Mouse (Mus musculus) hematopoietic multipotent progenitor cell, adult 10-12 weeks (in vitro differentiated cells): Measurements from ENCODE around the gene Rsph4a. TPM values are rescaled to one million over a fixed set of nuclear protein-coding genes. Genes with fewer than 3 reads are reported as not detected.

Source experiments
- polyA plus RNA-seq: library from polyadenylated mRNA; stranded (reverse); fragments of >175 nt; gene quantifications from 2 replicates; pipeline ENCODE4 v1.2.3, GENCODE M21; 2012; ENCODE audit warnings: low replicate concordance

Rsph4a gene
- not detected in 2 replicates for polyA plus RNA-seq

GRCm38 (mm10) chr10:33904530-33905481, at the start of gene Rsph4a:
Rsph4a (plus strand) TSS chr10:33905111.

GRCm38 (mm10) chr10:33857421-33857820, 47.5 kb upstream of the Rsph4a start, which contains the start of gene Sult3a1:
Sult3a1 (plus strand) TSS chr10:33857721.

GRCm38 (mm10) chr10:33950803-33951583, 46.1 kb downstream of the Rsph4a start, which contains the start of gene Zup1:
Zup1 (minus strand) TSS chr10:33951269.

Other genes starting within 250 kb of the Rsph4a start
- gene Sult3a2, start 118.4 kb upstream of the Rsph4a start, polyA plus RNA-seq = not detected in 2 replicates
- not detected in 2 replicates for gene Sult3a1, start 47.4 kb upstream of the Rsph4a start, polyA plus RNA-seq
- 5.4 and 8.7 TPM in 2 replicates for gene Zup1, start 46.2 kb downstream of the Rsph4a start, polyA plus RNA-seq
- gene Rwdd1, start 114.5 kb downstream of the Rsph4a start, polyA plus RNA-seq = 49.3 and 90.3 TPM in 2 replicates
- not detected in 2 replicates for gene Trappc3l, start 132.5 kb downstream of the Rsph4a start, polyA plus RNA-seq
- gene Calhm4, start 139.2 kb downstream of the Rsph4a start, polyA plus RNA-seq = not detected in 2 replicates
- gene Calhm5, start 191.4 kb downstream of the Rsph4a start, polyA plus RNA-seq = not detected in 2 replicates
- 20.3 and 22.2 TPM in 2 replicates for gene Calhm6, start 222.9 kb downstream of the Rsph4a start, polyA plus RNA-seq